Mouse (Mus musculus): ENCODE measurements around the gene Slc51a.

DNA sequence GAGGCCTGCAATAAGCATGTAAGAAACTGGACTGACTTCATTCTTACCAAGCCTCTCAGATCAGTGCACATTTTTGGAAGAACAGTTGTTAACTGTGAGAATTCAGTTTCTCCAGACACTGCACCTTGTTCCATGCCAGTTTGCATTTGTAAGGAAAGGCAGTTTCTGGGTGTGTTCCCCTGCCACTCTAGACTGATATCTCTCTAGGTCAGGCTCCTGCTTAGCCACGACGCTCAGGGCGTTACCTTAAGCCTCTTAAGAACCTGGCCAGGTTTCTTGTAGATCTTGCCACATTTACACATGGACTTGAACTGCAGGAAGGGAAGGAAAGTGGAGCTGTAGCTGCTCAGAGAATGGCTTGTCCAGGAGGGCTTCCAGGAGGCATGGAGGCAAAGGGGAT lies 38.0 kb downstream of the Slc51a start:
- no peak for TF ChIP-seq CTCF (IDR thresholded peaks at IDR 0.05; ENCODE audit: low read depth)
- no peak for TF ChIP-seq EP300 (IDR thresholded peaks at IDR 0.05; ENCODE audit: low read depth)
